Mouse (Mus musculus) gastrocnemius, postnatal 14 days (tissue): ENCODE data around the gene Nmb. TPM values are rescaled to one million over a fixed set of nuclear protein-coding genes. Genes with fewer than 3 reads are reported as not detected.
A peak's percentile ranks its signal among the peaks of the same experiment; 100 is the strongest.

Source experiments
- DNase-seq: peaks from one replicate; pipeline ENCODE4 v3.0.0; 2021; ENCODE audit warnings: mixed read lengths
- intact Hi-C: fragments of 180-260 bp; cut with DNase I; formaldehyde crosslinking; loops from one replicate; pipeline ENCODE4 v1.15.1; 2025; ENCODE audit warnings: low total_unique reads
- total RNA-seq, 2 experiments: library from RNA; stranded (reverse); gene quantifications; 2 replicates each; pipeline ENCODE4 v1.2.3; 2021

The Nmb gene
- total RNA-seq, 2 experiments from 2014 or later, result 1.7 to 4.5 TPM

GRCm38 (mm10) chr7:80864831-80865230 is 40.0 kb downstream of the Nmb start:
- no peak for DNase-seq
- intact Hi-C loops, result loop anchor here (5.0 kb wide), 1 partner anchor 292 kb away; no protein-coding TSS in a partner anchor

GRCm38 (mm10) chr7:80864151-80864550 is 40.7 kb downstream of the Nmb start:
- intact Hi-C loops, result loop anchor here (5.0 kb wide), 1 partner anchor 293 kb away; no protein-coding TSS in a partner anchor
- no peak for DNase-seq

- intact Hi-C loops, result loop anchor here (5.0 kb wide), 1 partner anchor 294 kb away; no protein-coding TSS in a partner anchor
These were observed 41.4 kb downstream of the Nmb start for GRCm38 (mm10) chr7:80863520-80863919.

GRCm38 (mm10) chr7:80862475-80862874 is 42.4 kb downstream of the Nmb start:
- DNase-seq, result no peak
- intact Hi-C loops, result loop anchor here (5.0 kb wide), 1 partner anchor 295 kb away; no protein-coding TSS in a partner anchor

More at GRCm38 (mm10) chr7:80863520-80863919, 41.4 kb downstream of the Nmb start:
- DNase-seq, result no peak

GRCm38 (mm10) chr7:80860729-80861274 is 44.1 kb downstream of the Nmb start, which contains the start of gene Zscan2:
Gene Zscan2, plus strand, starts transcription at chr7:80860920.
- DNase-seq, result peak; percentile 85
- intact Hi-C loops, result loop anchor here (5.0 kb wide), 1 partner anchor 296 kb away; no protein-coding TSS in a partner anchor

GRCm38 (mm10) chr7:80860227-80860626 is 44.6 kb downstream of the Nmb start:
- peak; percentile 13 for DNase-seq
- intact Hi-C loops, result loop anchor here (5.0 kb wide), 1 partner anchor 297 kb away; no protein-coding TSS in a partner anchor

GRCm38 (mm10) chr7:80857181-80857580 is 47.7 kb downstream of the Nmb start:
- DNase-seq, result peak; percentile 79
- intact Hi-C loops, result no loop called here

- DNase-seq, result no peak
- intact Hi-C loops, result no loop called here
These were observed 49.6 kb downstream of the Nmb start for GRCm38 (mm10) chr7:80855316-80855715.

- no peak for DNase-seq
- intact Hi-C loops, result no loop called here
These were observed 51.7 kb downstream of the Nmb start for GRCm38 (mm10) chr7:80853218-80853617.

Other genes with a start within 250 kb of the Nmb start
- 10 to 100 TPM; 14.7 to 15.3 TPM for gene Crtc3, start 216.2 kb downstream of the Nmb start, total RNA-seq
- gene Iqgap1, start 79.1 kb downstream of the Nmb start, total RNA-seq, result 10 to 100 TPM; 28.9 to 36.1 TPM
- gene Zscan2, start 44.2 kb downstream of the Nmb start, total RNA-seq, result 1 to 10 TPM; 1.5 to 2.8 TPM
- gene Wdr73, start 3.8 kb downstream of the Nmb start, total RNA-seq, result 1 to 10 TPM; 3.7 to 4.1 TPM
- 10 to 100 TPM; 30.9 to 37.2 TPM for gene Sec11a, start 42.7 kb upstream of the Nmb start, total RNA-seq
- gene Zfp592, start 88.6 kb upstream of the Nmb start, total RNA-seq, result 10 to 100 TPM; 11.5 to 13.7 TPM
- 100 to 1,000 TPM; 119 to 131 TPM for gene Alpk3, start 152.5 kb upstream of the Nmb start, total RNA-seq
- under 1 TPM; 0.43 to 0.66 TPM for gene Slc28a1, start 209.7 kb upstream of the Nmb start, total RNA-seq